Mouse (Mus musculus): Measurements from ENCODE around the gene Slc12a9. TPM values are rescaled to one million over a fixed set of nuclear protein-coding genes. Genes with fewer than 3 reads are reported as not detected.

Gene Slc12a9
- total RNA-seq, 2 experiments from 2014 or later, result 4.4 to 5.4 TPM

Small RNA genes within 50 kb of the gene (microRNA-seq; reads per million reads assigned to microRNA genes)
- 0.70 to 0.95 reads per million in 2 experiments for gene Mir7036
- gene Mir8116, result 0 reads per million in 2 experiments

Other genes with a start within 250 kb of the Slc12a9 start
- 10 to 100 TPM; 21.2 to 21.6 TPM for gene Trim56, start 217.4 kb downstream of the Slc12a9 start, total RNA-seq (2021)
- not detected for gene Muc3, start 184.3 kb downstream of the Slc12a9 start, total RNA-seq (2021)
- under 1 TPM; 0.41 to 0.45 TPM for gene Muc3a, start 121.2 kb downstream of the Slc12a9 start, total RNA-seq (2021)
- gene Ache, start 46.1 kb downstream of the Slc12a9 start, total RNA-seq (2021), result 1 to 10 TPM; 4.6 to 4.8 TPM
- gene Ufsp1, start 39.0 kb downstream of the Slc12a9 start, total RNA-seq (2021), result 1 to 10 TPM; 8.8 to 10.0 TPM
- 10 to 100 TPM; 91.0 to 91.9 TPM for gene Srrt, start 25.9 kb downstream of the Slc12a9 start, total RNA-seq (2021)
- gene Trip6, start 19.2 kb downstream of the Slc12a9 start, total RNA-seq (2021), result 10 to 100 TPM; 22.5 to 23.3 TPM
- gene Ephb4, start 16.5 kb upstream of the Slc12a9 start, total RNA-seq (2021), result 100 to 1,000 TPM; 103 to 111 TPM
- under 1 TPM in 1 of 2 experiments, not detected in 1; 0.10 TPM for gene Zan, start 143.5 kb upstream of the Slc12a9 start, total RNA-seq (2021)
- gene Pop7, start 168.9 kb upstream of the Slc12a9 start, total RNA-seq (2021), result 10 to 100 TPM; 16.6 to 19.2 TPM
- gene Gigyf1, start 185.0 kb upstream of the Slc12a9 start, total RNA-seq (2021), result 10 to 100 TPM; 29.6 to 33.8 TPM
- not detected for gene Epo, start 199.6 kb upstream of the Slc12a9 start, total RNA-seq (2021)
- gene Gnb2, start 199.9 kb upstream of the Slc12a9 start, total RNA-seq (2021), result 100 to 1,000 TPM; 481 to 484 TPM
- gene Actl6b, start 219.9 kb upstream of the Slc12a9 start, total RNA-seq (2021), result not detected
- gene Tfr2, start 236.2 kb upstream of the Slc12a9 start, total RNA-seq (2021), result not detected